Mouse (Mus musculus): Measurements from ENCODE around the gene Svs3b. TPM values are rescaled to one million over a fixed set of nuclear protein-coding genes. Genes with fewer than 3 reads are reported as not detected.

Svs3b gene
- polyA plus RNA-seq, 2 experiments: not detected

GRCm38 (mm10) chr2:164228361-164229070 lies 27.9 kb downstream of the Svs3b start:
- DNase-seq (ENCODE audit: low spot score): no peak
- TF ChIP-seq POLR2A (IDR thresholded peaks at IDR 0.05; ENCODE audit: borderline replicate concordance, extremely low read depth, insufficient read depth, insufficient read length): no peak
- Histone ChIP-seq H3K27ac (replicated peaks; ENCODE audit: low read depth, low read length) (no peak overlapping the region), H3K27me3 (ENCODE audit: control insufficient read depth, insufficient read depth, low read length) (no peaks in the 10 kb centered on the region), H3K4me1 (ENCODE audit: control insufficient read depth, insufficient read depth, low read length) (no peaks in the 10 kb centered on the region), H3K4me2 (replicated peaks; ENCODE audit: low read depth, low read length, severe bottlenecking) (no peak overlapping the region), H3K36me3 (ENCODE audit: control insufficient read depth, insufficient read depth, low read length) (no peaks in the 10 kb centered on the region), H3K4me3 (replicated peaks; ENCODE audit: low read length) (no peak overlapping the region), H3K9ac (ENCODE audit: low read depth, low read length, severe bottlenecking) (no peak overlapping the region), H3K9me3 (ENCODE audit: control insufficient read depth, low read length) (no peaks in the 10 kb centered on the region)
- no peak for ATAC-seq (ENCODE audit: low FRiP score, low read depth)
- 82% methylated on average over 8 of the region's 8 CpGs for WGBS

GRCm38 (mm10) chr2:164221522-164221921 lies 34.9 kb downstream of the Svs3b start, which contains the start of gene Wfdc15b:
TSS of gene Wfdc15b (minus strand) at chr2:164221660.
- DNase-seq (ENCODE audit: low spot score) (no peak), ATAC-seq (ENCODE audit: low FRiP score, low read depth) (no peak)
- Histone ChIP-seq H3K9me3 (ENCODE audit: control insufficient read depth, low read length) (no peaks in the 10 kb centered on the region), H3K4me1 (ENCODE audit: control insufficient read depth, insufficient read depth, low read length) (no peaks in the 10 kb centered on the region), H3K4me2 (replicated peaks; ENCODE audit: low read depth, low read length, severe bottlenecking) (no peak within 1 kb of the TSS), H3K4me3 (replicated peaks; ENCODE audit: low read length) (no peak within 1 kb of the TSS), H3K36me3 (ENCODE audit: control insufficient read depth, insufficient read depth, low read length) (no peaks in the 10 kb centered on the region), H3K27ac (replicated peaks; ENCODE audit: low read depth, low read length) (no peak within 1 kb of the TSS), H3K27me3 (ENCODE audit: control insufficient read depth, insufficient read depth, low read length) (no peaks in the 10 kb centered on the region), H3K9ac (ENCODE audit: low read depth, low read length, severe bottlenecking) (no peak within 1 kb of the TSS)
- 70% methylated on average over 11 of the region's 11 CpGs for WGBS
- TF ChIP-seq POLR2A (IDR thresholded peaks at IDR 0.05; ENCODE audit: borderline replicate concordance, extremely low read depth, insufficient read depth, insufficient read length): no peak

GRCm38 (mm10) chr2:164219295-164219694 lies 37.1 kb downstream of the Svs3b start:
- ATAC-seq (ENCODE audit: low FRiP score, low read depth) (no peak), DNase-seq (ENCODE audit: low spot score) (no peak)
- no peaks in the 10 kb centered on the region for H3K27me3 ChIP-seq (ENCODE audit: control insufficient read depth, insufficient read depth, low read length)
- 81% methylated on average over 9 of the region's 9 CpGs for WGBS
- no peak overlapping the region for H3K4me2 ChIP-seq (replicated peaks; ENCODE audit: low read depth, low read length, severe bottlenecking)
- no peaks in the 10 kb centered on the region for H3K36me3 ChIP-seq (ENCODE audit: control insufficient read depth, insufficient read depth, low read length)
- no peaks in the 10 kb centered on the region for H3K9me3 ChIP-seq (ENCODE audit: control insufficient read depth, low read length)
- no peaks in the 10 kb centered on the region for H3K4me1 ChIP-seq (ENCODE audit: control insufficient read depth, insufficient read depth, low read length)
- no peak for TF ChIP-seq POLR2A (IDR thresholded peaks at IDR 0.05; ENCODE audit: borderline replicate concordance, extremely low read depth, insufficient read depth, insufficient read length)
- no peak overlapping the region for H3K9ac ChIP-seq (ENCODE audit: low read depth, low read length, severe bottlenecking)
- H3K4me3 ChIP-seq (replicated peaks; ENCODE audit: low read length): no peak overlapping the region
- no peak overlapping the region for H3K27ac ChIP-seq (replicated peaks; ENCODE audit: low read depth, low read length)

GRCm38 (mm10) chr2:164212711-164213110 lies 43.7 kb downstream of the Svs3b start:
- no peak for ATAC-seq (ENCODE audit: low FRiP score, low read depth)
- Histone ChIP-seq H3K9ac (ENCODE audit: low read depth, low read length, severe bottlenecking) (no peak overlapping the region), H3K4me3 (replicated peaks; ENCODE audit: low read length) (no peak overlapping the region), H3K9me3 (ENCODE audit: control insufficient read depth, low read length) (no peaks in the 10 kb centered on the region), H3K27ac (replicated peaks; ENCODE audit: low read depth, low read length) (no peak overlapping the region), H3K4me1 (ENCODE audit: control insufficient read depth, insufficient read depth, low read length) (no peaks in the 10 kb centered on the region), H3K4me2 (replicated peaks; ENCODE audit: low read depth, low read length, severe bottlenecking) (no peak overlapping the region), H3K36me3 (ENCODE audit: control insufficient read depth, insufficient read depth, low read length) (no peaks in the 10 kb centered on the region), H3K27me3 (ENCODE audit: control insufficient read depth, insufficient read depth, low read length) (no peaks in the 10 kb centered on the region)
- 89% methylated on average over 5 of the region's 5 CpGs for WGBS
- TF ChIP-seq POLR2A (IDR thresholded peaks at IDR 0.05; ENCODE audit: borderline replicate concordance, extremely low read depth, insufficient read depth, insufficient read length): no peak
- DNase-seq (ENCODE audit: low spot score): no peak

GRCm38 (mm10) chr2:164210892-164211291 lies 45.5 kb downstream of the Svs3b start:
- TF ChIP-seq POLR2A (IDR thresholded peaks at IDR 0.05; ENCODE audit: borderline replicate concordance, extremely low read depth, insufficient read depth, insufficient read length): no peak
- no peaks in the 10 kb centered on the region for H3K27me3 ChIP-seq (ENCODE audit: control insufficient read depth, insufficient read depth, low read length)
- DNase-seq (ENCODE audit: low spot score): no peak
- H3K9ac ChIP-seq (ENCODE audit: low read depth, low read length, severe bottlenecking): no peak overlapping the region
- WGBS: 92% methylated on average over 4 of the region's 4 CpGs
- H3K27ac ChIP-seq (replicated peaks; ENCODE audit: low read depth, low read length): no peak overlapping the region
- H3K4me3 ChIP-seq (replicated peaks; ENCODE audit: low read length): no peak overlapping the region
- no peak overlapping the region for H3K4me2 ChIP-seq (replicated peaks; ENCODE audit: low read depth, low read length, severe bottlenecking)
- no peak for ATAC-seq (ENCODE audit: low FRiP score, low read depth)
- no peaks in the 10 kb centered on the region for H3K9me3 ChIP-seq (ENCODE audit: control insufficient read depth, low read length)
- no peaks in the 10 kb centered on the region for H3K36me3 ChIP-seq (ENCODE audit: control insufficient read depth, insufficient read depth, low read length)
- H3K4me1 ChIP-seq (ENCODE audit: control insufficient read depth, insufficient read depth, low read length): no peaks in the 10 kb centered on the region
